Mouse (Mus musculus): Measurements from ENCODE around the gene 9030025P20Rik.
"Not testable (repeated sequence)": the region's sequence is repeated elsewhere in the genome, so short reads cannot be mapped to it uniquely, and the experiment has no call there.

DNA sequence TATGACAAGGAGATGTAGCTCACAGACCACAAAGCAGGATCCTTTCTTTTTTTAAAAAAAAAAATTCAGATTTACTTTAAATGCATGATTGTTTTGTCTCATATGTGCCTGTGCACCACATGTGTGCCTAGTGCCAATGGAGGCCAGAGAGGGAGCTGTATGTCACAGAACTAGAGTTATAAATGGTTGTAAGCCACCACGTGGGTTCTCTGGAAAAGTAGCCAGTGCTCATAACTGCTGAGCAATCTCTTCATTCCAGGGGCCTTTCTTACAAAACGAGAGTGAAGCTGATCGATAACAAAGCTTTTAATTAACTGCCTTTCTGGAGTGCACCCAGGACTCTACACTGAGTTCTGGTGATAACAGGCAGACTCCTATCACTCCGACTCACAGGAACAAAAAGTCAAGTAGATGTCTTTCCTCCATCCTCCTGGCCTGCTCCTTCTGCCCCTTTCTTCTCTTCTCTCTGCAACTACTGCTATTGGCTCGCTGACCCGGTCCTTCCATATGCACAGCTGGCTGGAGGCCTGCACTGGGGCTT is 9.8 kb upstream of the 9030025P20Rik start:
- TF ChIP-seq CTCF (IDR thresholded peaks at IDR 0.05; ENCODE audit: extremely low read depth, insufficient read depth, insufficient read length, insufficient replicate concordance); POLR2A (IDR thresholded peaks at IDR 0.05; ENCODE audit: low read depth, low read length): not testable (repeated sequence)

Measured in spleen, adult 2 months (tissue).